Mouse (Mus musculus): ENCODE results near the gene Ear1. TPM values are rescaled to one million over a fixed set of nuclear protein-coding genes. Genes with fewer than 3 reads are reported as not detected.
"Not testable (repeated sequence)": the region's sequence is repeated elsewhere in the genome, so short reads cannot be mapped to it uniquely, and the experiment has no call there.

The Ear1 gene
- total RNA-seq, 2 experiments from 2014 or later = 28.1 to 31.3 TPM

DNA sequence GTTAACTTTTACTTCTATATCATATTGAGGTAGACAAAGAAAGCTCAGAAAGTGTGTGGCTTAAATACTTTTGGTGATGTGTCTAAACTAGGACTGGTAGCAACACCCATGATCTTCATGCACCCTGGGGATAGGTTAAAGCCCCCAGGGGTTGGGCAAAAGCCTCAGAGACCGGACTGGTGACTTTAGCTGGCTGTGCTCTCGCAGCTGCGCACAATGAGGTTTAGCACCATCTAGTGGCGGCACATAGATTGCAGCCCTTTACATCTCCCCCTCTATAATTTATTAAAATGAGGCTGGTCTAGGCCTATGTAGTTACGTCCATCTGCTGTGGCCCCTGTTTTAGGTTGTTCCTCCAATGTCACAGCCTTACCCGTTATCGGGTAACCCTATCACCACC lies 70.9 kb downstream of the Ear1 start:
- not testable (repeated sequence) for ATAC-seq (replicated peaks; ENCODE audit: low FRiP score, poor library complexity, severe bottlenecking)

DNA sequence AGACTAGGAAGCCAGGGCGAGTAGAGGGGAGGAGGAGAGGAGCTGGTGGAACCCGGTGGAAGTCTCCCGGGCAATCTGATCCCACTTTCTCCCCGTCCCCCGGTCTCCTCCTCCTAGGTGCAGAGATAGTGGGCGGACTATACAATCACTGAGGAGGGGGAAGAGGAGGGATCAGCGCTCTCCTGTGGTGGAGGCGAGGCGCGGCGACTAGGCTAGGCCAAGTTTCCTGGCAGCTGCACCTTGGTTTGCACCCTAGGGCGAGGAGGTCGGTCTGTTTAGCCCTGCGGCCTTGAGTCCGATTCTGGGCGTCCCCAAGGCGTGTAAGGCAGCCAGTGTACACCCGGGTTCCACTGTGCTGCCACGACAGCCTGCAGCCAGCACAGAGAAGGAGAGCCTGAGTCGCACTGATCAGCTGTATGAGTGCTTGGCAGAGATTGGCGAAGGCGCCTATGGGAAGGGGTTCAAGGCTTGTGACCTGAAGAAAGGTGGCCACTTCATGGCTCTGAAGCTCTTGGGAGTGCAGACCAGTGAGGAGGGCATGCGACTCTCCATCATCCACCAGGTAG lies 78.3 kb downstream of the Ear1 start:
- ATAC-seq (replicated peaks; ENCODE audit: low FRiP score, poor library complexity, severe bottlenecking) = not testable (repeated sequence)

DNA sequence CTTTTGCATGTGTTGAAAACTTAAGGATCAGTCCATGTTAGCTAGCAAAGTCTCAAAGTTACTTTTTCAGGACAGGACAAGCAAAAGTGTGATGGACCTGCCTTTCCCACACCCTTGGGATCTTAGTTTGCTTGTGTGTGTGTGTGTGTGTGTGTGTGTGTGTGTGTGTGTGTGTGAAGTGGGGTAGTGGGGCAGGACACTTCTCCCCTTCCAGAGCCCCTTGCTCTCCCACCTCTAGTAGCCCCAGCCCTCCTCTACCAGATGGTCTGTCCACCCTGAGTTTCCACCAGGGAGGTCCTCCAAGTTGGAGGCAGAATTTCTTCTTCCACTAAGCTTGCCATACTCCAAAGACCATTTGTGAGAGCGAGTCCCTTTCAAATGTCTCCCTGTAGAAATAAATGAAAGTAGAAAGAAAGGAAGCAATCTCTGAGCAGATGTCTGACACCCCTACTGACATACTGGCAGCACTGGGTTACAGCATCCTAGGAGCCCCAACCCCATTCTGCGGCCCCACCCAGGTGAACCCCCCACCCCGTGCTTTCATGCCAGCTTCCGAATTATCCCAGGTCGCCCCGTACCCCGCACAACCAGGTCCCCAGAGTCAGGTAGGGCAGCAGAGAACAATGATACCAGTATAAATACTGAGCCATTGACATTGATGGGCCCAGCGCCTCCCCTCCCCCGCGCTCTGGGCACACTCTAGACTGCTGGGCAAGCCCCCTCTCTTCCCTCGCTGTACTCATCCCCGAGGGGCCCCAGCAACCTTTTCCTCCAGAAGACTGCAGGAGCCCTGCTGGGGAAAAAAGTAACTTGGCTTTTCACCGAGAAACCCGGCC lies 79.0 kb downstream of the Ear1 start:
- no peak for ATAC-seq (replicated peaks; ENCODE audit: low FRiP score, poor library complexity, severe bottlenecking)

DNA sequence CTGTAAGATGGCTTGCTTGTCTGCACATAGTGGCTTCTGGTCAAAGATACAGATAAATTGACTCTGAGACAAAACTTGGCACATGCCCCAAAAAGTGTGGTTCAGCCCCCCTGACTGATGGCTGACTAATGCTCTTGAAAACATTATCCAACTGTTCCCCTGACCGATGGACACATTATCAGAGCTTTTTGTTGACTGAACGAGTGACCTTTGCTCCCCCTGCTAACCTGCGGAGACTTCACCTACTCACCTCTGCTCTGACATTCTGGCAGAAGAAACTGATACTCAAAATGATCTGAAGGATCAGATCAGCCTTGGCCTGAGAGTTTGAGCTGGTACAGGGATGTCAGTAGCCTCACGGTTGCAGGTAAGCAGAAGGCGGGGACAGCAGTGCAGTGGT lies 81.5 kb downstream of the Ear1 start:
- ATAC-seq (replicated peaks; ENCODE audit: low FRiP score, poor library complexity, severe bottlenecking) = not testable (repeated sequence)

DNA sequence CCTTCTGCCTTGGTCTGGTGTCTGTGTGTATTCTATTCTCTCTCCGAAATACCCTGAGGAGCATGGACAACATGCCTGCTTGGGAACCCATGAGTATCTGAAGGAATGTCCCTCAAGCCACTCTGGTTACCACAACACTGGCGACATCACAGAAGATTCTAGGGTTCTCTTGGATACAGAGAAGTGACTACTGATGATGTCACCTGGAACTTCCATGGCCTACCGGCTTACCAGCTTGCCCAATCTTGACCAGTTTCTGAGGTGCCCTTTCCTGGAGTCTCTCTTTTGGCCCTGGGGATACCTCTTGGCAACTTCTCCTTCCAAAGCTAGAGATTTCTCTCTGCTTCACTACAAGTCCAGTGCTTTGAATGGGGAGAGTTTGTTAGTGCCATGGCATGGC lies 90.7 kb downstream of the Ear1 start, which contains the start of gene Gm8180:
TSS of gene Gm8180 (minus strand) at position 101 of the 400 bp plus-strand sequence.
- not testable (repeated sequence) for ATAC-seq (replicated peaks; ENCODE audit: low FRiP score, poor library complexity, severe bottlenecking)

Other genes with a start within 250 kb of the Ear1 start
- not detected in 2 replicates for gene Gm8165, start 198.3 kb downstream of the Ear1 start, total RNA-seq (2015; ENCODE audit: low replicate concordance)
- gene Gm8165, start 198.3 kb downstream of the Ear1 start, total RNA-seq (2017; ENCODE audit: low replicate concordance) = not detected in 2 replicates
- gene Gm7324, start 177.7 kb downstream of the Ear1 start, total RNA-seq (2015; ENCODE audit: low replicate concordance) = not detected in 2 replicates
- gene Gm7324, start 177.7 kb downstream of the Ear1 start, total RNA-seq (2017; ENCODE audit: low replicate concordance) = 3.2 TPM in 1 of 2 replicates, not detected in the other
- not detected in 2 replicates for gene Gm16506, start 148.0 kb downstream of the Ear1 start, total RNA-seq (2015; ENCODE audit: low replicate concordance)
- not detected in 2 replicates for gene Gm16506, start 148.0 kb downstream of the Ear1 start, total RNA-seq (2017; ENCODE audit: low replicate concordance)
- not detected in 2 replicates for gene Gm6526, start 127.7 kb downstream of the Ear1 start, total RNA-seq (2015; ENCODE audit: low replicate concordance)
- gene Gm6526, start 127.7 kb downstream of the Ear1 start, total RNA-seq (2017; ENCODE audit: low replicate concordance) = not detected in 2 replicates
- gene Gm8180, start 90.8 kb downstream of the Ear1 start, total RNA-seq (2015; ENCODE audit: low replicate concordance) = not detected in 2 replicates
- not detected in 2 replicates for gene Gm8180, start 90.8 kb downstream of the Ear1 start, total RNA-seq (2017; ENCODE audit: low replicate concordance)
- gene Ear10, start 48.0 kb upstream of the Ear1 start, total RNA-seq (2015; ENCODE audit: low replicate concordance) = 10.9 TPM in 1 of 2 replicates, not detected in the other
- gene Ear10, start 48.0 kb upstream of the Ear1 start, total RNA-seq (2017; ENCODE audit: low replicate concordance) = not detected in 2 replicates
- gene Gm8113, start 49.9 kb upstream of the Ear1 start, total RNA-seq (2015; ENCODE audit: low replicate concordance) = 9.4 and 13.8 TPM in 2 replicates
- gene Gm8113, start 49.9 kb upstream of the Ear1 start, total RNA-seq (2017; ENCODE audit: low replicate concordance) = 5.3 and 7.3 TPM in 2 replicates
- not detected in 2 replicates for gene Ang5, start 81.6 kb upstream of the Ear1 start, total RNA-seq (2015; ENCODE audit: low replicate concordance)
- gene Ang5, start 81.6 kb upstream of the Ear1 start, total RNA-seq (2017; ENCODE audit: low replicate concordance) = not detected in 2 replicates
- not detected in 2 replicates for gene Ang6, start 126.8 kb upstream of the Ear1 start, total RNA-seq (2015; ENCODE audit: low replicate concordance)
- not detected in 2 replicates for gene Ang6, start 126.8 kb upstream of the Ear1 start, total RNA-seq (2017; ENCODE audit: low replicate concordance)
- 41.9 and 51.2 TPM in 2 replicates for gene Ear2, start 227.1 kb upstream of the Ear1 start, total RNA-seq (2015; ENCODE audit: low replicate concordance)
- gene Ear2, start 227.1 kb upstream of the Ear1 start, total RNA-seq (2017; ENCODE audit: low replicate concordance) = 71.5 and 100 TPM in 2 replicates
- not detected in 2 replicates for gene Gm3327, start 248.3 kb upstream of the Ear1 start, total RNA-seq (2015; ENCODE audit: low replicate concordance)
- gene Gm3327, start 248.3 kb upstream of the Ear1 start, total RNA-seq (2017; ENCODE audit: low replicate concordance) = not detected in 2 replicates